Mouse (Mus musculus) ES-E14 (cell line): Measurements from ENCODE around the gene Zfr2. TPM values are rescaled to one million over a fixed set of nuclear protein-coding genes. Genes with fewer than 3 reads are reported as not detected.

Experiments
- DNase-seq: peaks from one replicate; pipeline ENCODE4 v3.0.0-alpha.2; 2013; ENCODE audit warnings: low read depth, low spot score
- H3K27ac ChIP-seq: 2 replicates; pipeline ENCODE4 v1.5.1; 2012; ENCODE audit warnings: low read depth, mild to moderate bottlenecking, low read length, moderate library complexity, mixed read lengths; ENCODE audit not compliant: poor library complexity, insufficient read depth, severe bottlenecking
- H3K36me3 ChIP-seq: 2 replicates; pipeline ENCODE4 v1.6.1; 2012; ENCODE audit warnings: mild to moderate bottlenecking, low read length, moderate library complexity, mixed read lengths; ENCODE audit not compliant: control insufficient read depth, poor library complexity, insufficient read depth, severe bottlenecking
- H3K4me1 ChIP-seq, 2 experiments: fragments of 150-350 bp in 1 of 2; sonication (generic) in 1 of 2; 2 replicates each; pipeline ENCODE4 v1.6.1; 2012; ENCODE audit warnings: low read length in 2 of 2, mild to moderate bottlenecking in 1 of 2, mixed read lengths in 1 of 2; ENCODE audit not compliant: control insufficient read depth in 2 of 2, insufficient read depth in 2 of 2, poor library complexity in 1 of 2
- H3K4me3 ChIP-seq, 2 experiments: fragments of 150-350 bp in 1 of 2; sonication (generic) in 1 of 2; 2 replicates each; pipeline ENCODE4 v1.5.1; 2012; ENCODE audit warnings: low read length in 2 of 2, low read depth in 1 of 2, mild to moderate bottlenecking in 1 of 2, mixed read lengths in 1 of 2; ENCODE audit not compliant: insufficient read depth in 1 of 2, poor library complexity in 1 of 2, severe bottlenecking in 1 of 2
- H3K9ac ChIP-seq: 2 replicates; pipeline ENCODE4 v1.6.1; 2012; ENCODE audit warnings: low read depth, mild to moderate bottlenecking, low read length, mixed read lengths; ENCODE audit not compliant: poor library complexity, insufficient read depth, severe bottlenecking
- H3K9me3 ChIP-seq: fragments of 150-350 bp; sonication (generic); 2 replicates; pipeline ENCODE4 v1.6.1; 2012; ENCODE audit warnings: low read depth, mild to moderate bottlenecking, low read length; ENCODE audit not compliant: control insufficient read depth, insufficient read depth
- CHD2 ChIP-seq: IDR thresholded peaks from 2 replicates; pipeline ENCODE4 v1.6.1; 2014; ENCODE audit warnings: mild to moderate bottlenecking, low read depth, low read length, inconsistent platforms
- HCFC1 ChIP-seq: IDR thresholded peaks from 2 replicates; pipeline ENCODE4 v1.6.1; 2012; ENCODE audit warnings: low read length, inconsistent platforms, borderline replicate concordance; ENCODE audit not compliant: insufficient read depth
- MAFK ChIP-seq: IDR thresholded peaks from 2 replicates; pipeline ENCODE4 v1.6.1; 2014; ENCODE audit warnings: mild to moderate bottlenecking, low read depth, low read length, inconsistent platforms; ENCODE audit not compliant: insufficient read depth
- ZC3H11A ChIP-seq: IDR thresholded peaks from 2 replicates; pipeline ENCODE4 v1.6.1; 2012; ENCODE audit warnings: low read depth, mild to moderate bottlenecking, inconsistent platforms, low read length, borderline replicate concordance
- ZNF384 ChIP-seq: IDR thresholded peaks from 2 replicates; pipeline ENCODE4 v1.6.1; 2012; ENCODE audit warnings: low read depth, low read length, inconsistent platforms
- in situ Hi-C, 2 experiments: fragments of 600-800 bp; cut with MboI; formaldehyde crosslinking; loops; one replicate each; pipeline ENCODE4 v1.15.1; 2025; ENCODE audit warnings: low sequenced_read_pairs in 2 of 2, inconsistent platforms in 1 of 2; ENCODE audit not compliant: unreplicated experiment in 2 of 2
- total RNA-seq: library from RNA; depleted of rRNA; stranded (reverse); fragments of 300-350 nt; gene quantifications from 2 replicates; pipeline ENCODE4 v1.2.3, GENCODE M21; 2012

Gene Zfr2
- total RNA-seq, 1 experiment: 0.67 TPM

- Histone ChIP-seq H3K9me3 (no peaks in the 10 kb centered on the region), H3K4me3 (no peak within 1 kb of the TSS), H3K36me3 (no peaks in the 10 kb centered on the region), H3K9ac (no peak within 1 kb of the TSS), H3K4me1 (no peaks in the 10 kb centered on the region), H3K27ac (peak within 1 kb of the TSS; percentile 0; the same call in 1 of the 2 replicates)
- DNase-seq: no peak
- TF ChIP-seq ZC3H11A (no peak), MAFK (no peak), CHD2 (no peak), HCFC1 (no peak)
- in situ Hi-C loops: no loop called here
These were observed 30.9 kb upstream of the Zfr2 start, which contains the start of gene Nmrk2 for GRCm38 (mm10) chr10:81201807-81202758. Nmrk2 (minus strand) TSS chr10:81202051.

DNA sequence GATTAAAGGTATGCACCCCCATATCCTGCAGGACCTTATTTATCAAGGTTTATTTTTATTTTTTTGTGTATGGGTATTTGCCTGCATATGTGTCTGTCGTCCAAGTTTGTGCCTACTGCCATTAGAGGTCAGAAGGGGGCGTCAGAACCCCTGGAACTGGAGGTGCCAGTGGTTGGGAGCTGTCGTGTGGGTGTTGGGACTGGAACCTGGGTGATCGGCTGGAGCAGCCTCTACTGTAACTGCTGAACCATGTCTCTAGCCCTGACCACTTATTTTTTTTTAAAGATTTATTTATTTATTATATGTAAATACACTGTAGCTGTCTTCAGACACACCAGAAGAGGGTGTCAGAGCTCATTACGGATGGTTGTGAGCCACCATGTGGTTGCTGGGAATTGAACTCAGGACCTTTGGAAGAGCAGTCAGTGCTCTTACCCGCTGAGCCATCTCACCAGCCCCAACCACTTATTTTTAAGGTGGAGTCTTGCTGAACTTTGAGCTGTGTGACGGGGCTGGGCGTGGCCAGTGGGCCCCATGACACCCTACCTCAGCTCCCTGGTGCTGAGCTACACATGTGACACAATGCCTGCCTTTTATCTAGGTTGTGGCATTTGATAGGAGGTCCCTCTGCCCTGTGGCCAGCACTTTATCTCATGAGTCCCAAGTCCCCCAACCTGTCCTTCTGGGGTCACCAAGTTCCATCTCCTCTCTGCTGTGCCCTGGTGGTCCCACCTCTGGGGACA is 29.8 kb upstream of the Zfr2 start:
- Histone ChIP-seq H3K9me3 (no peaks in the 10 kb centered on the region), H3K9ac (no peak overlapping the region), H3K4me3 (no peak overlapping the region), H3K36me3 (no peaks in the 10 kb centered on the region), H3K27ac (no peak overlapping the region), H3K4me1 (no peaks in the 10 kb centered on the region)
- no peak for DNase-seq
- TF ChIP-seq ZC3H11A (no peak), ZNF384 (no peak), HCFC1 (no peak), MAFK (no peak), CHD2 (no peak)
- in situ Hi-C loops: no loop called here

DNA sequence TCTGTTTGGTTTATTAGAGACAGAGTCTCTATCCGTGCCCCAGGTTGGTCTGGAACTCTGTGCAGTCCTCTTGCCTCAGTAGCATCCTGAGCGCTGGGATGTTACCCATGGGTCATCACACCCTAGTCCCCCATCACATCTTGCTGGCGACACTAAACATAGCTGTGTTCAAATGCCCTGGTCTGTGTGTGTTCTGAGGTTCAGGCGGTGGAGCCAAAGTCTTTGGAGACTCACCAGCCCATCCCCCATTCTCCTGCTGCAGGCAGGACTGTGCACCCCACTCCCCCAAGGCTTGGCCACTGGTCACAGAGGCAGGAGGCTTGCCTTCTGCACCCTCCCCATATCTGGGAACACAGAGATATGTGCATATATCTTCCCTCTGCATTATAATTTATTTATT is 28.8 kb upstream of the Zfr2 start:
- no peak overlapping the region for H3K4me3 ChIP-seq
- no peaks in the 10 kb centered on the region for H3K4me1 ChIP-seq
- no peak overlapping the region; the same call in 1 of the 2 replicates for H3K27ac ChIP-seq
- DNase-seq: no peak
- no peaks in the 10 kb centered on the region for H3K9me3 ChIP-seq
- no peak for TF ChIP-seq HCFC1
- TF ChIP-seq ZC3H11A: no peak
- no peak for TF ChIP-seq MAFK
- no peak for TF ChIP-seq ZNF384
- no peak for TF ChIP-seq CHD2
- no peak overlapping the region for H3K9ac ChIP-seq
- in situ Hi-C loops: no loop called here
- no peaks in the 10 kb centered on the region for H3K36me3 ChIP-seq

DNA sequence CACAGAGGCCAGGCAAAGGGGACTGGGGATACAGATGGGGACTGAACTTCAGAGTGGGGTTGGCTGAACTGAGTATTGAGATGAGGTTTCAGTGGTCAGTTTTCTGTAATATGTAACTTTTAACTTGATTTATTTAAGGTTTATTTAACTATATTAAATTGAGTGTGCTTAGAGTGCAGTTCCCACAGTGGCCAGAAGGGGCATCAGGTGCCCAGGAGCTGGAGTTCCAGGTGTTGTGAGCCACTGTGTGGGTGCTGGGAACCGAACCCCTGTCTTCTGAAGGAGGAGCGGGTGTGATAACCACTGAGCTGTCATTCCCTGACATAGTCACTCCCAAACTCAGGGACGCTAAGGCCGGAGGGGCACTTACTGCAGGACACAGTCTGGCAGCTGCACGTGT is 22.8 kb upstream of the Zfr2 start:
- Histone ChIP-seq H3K4me3 (no peak overlapping the region), H3K9ac (no peak overlapping the region), H3K9me3 (no peaks in the 10 kb centered on the region), H3K36me3 (no peaks in the 10 kb centered on the region), H3K27ac (no peak overlapping the region), H3K4me1 (no peaks in the 10 kb centered on the region)
- in situ Hi-C loops: no loop called here
- no peak for DNase-seq
- TF ChIP-seq CHD2: no peak
- no peak for TF ChIP-seq ZC3H11A
- no peak for TF ChIP-seq HCFC1
- no peak for TF ChIP-seq MAFK
- TF ChIP-seq ZNF384: no peak
